Mouse (Mus musculus): ENCODE data around the gene Tcf7l1. TPM values are rescaled to one million over a fixed set of nuclear protein-coding genes. Genes with fewer than 3 reads are reported as not detected.
A peak's percentile ranks its signal among the peaks of the same experiment; 100 is the strongest.

Tcf7l1 gene
- polyA plus RNA-seq, 1 experiment from 2014 or later, result 14.6 TPM

DNA sequence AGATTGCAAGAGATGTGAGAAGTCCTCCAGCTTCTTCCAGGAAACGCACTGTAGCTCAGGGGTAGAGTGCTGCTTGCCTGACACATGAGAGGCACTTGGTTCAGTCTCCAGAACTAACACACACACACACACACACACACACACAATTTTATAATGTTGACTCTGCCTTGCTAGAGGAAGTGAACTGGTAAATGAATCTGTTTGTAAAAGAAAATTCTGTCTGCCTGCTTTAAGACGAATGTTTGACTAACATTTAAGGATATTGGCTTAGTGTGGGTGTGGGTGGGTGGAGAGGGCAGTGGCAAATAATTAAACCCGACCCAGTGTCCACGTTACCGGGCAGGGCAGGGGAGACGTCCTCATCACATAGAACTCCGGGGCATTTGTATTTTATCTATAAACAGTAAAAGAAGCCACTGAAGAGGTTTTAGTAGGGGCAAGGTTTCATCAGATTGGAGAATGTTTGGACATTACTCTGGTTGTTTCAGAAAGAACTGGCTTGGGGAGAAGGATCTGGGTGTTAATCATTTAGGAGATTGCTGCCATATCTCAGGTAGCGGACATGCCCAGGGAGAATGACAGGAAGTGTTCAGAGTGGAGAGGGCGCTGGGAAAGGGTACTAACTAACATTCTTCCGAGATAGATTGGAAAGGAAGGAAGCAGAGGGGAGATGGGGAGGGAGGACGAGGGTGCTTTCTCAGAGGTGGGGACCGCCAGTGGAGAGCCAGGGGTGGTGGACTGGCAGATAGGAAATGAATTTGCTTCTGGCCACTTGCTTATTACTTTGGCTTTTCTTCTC is 169.1 kb downstream of the Tcf7l1 start:
- H3K27me3 ChIP-seq (replicated peaks; ENCODE audit: control insufficient read depth, insufficient read depth, low read length), result no peaks in the 10 kb centered on the region
- ATAC-seq (replicated peaks; ENCODE audit: low FRiP score) (no peak), DNase-seq (ENCODE audit: low spot score) (no peak)
- no peaks in the 10 kb centered on the region for H3K36me3 ChIP-seq (ENCODE audit: control insufficient read depth, insufficient read depth, low read length)
- peak overlapping the region; percentile 52 for H3K27ac ChIP-seq (ENCODE audit: low read depth, low read length)
- WGBS, result 24% methylated on average over 12 of the region's 12 CpGs
- 0 out of 2 replicates have a peak overlapping the region, but pooled peaks have one; percentile 8 for H3K4me3 ChIP-seq (ENCODE audit: low read depth, low read length)
- H3K4me1 ChIP-seq (replicated peaks; ENCODE audit: control insufficient read depth, insufficient read depth, low read length), result peaks cover 24% of the 10 kb centered on the region
- H3K9me3 ChIP-seq (ENCODE audit: control insufficient read depth, low read length), result no peaks in the 10 kb centered on the region
- H3K4me2 ChIP-seq, result peak overlapping the region; percentile 46
- no peak overlapping the region for H3K9ac ChIP-seq (ENCODE audit: low read depth, low read length)

DNA sequence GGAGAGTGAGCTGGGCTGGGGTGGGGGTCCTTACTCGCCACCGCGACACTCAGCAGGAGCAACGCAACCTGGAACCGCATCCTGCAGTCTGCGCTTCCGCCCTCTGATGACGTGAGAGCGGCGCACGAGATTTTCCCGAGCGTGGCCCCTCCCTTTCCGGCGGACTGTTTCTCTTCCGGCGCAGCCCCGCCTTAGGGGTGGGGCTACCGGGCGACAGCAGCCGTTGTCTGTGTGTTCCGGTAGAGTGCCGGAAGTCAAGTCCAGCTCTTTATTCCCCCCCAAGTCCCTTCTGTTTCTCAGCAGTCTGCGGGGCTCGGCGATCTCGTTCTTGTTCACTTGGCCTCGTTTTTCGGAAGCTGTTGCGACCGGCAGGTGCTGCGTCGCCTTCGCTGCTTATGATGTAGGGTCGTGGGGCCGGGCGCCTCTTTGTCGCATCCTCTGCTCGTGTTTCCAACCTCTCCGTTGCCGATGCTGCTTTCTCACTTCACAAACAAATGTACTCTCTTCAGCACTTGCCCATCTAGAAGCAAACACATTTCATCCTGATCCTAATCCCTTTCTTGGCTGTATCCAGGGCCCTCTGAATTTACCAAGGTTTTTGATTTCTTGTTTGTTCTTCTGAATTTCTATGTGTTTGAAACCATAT is 172.3 kb downstream of the Tcf7l1 start, which contains the start of gene Tgoln1:
Gene Tgoln1 (minus strand): TSS at position 358 of the 646 bp plus-strand sequence.
- H3K4me3 ChIP-seq (ENCODE audit: low read depth, low read length), result peak within 1 kb of the TSS; percentile 90
- DNase-seq (ENCODE audit: low spot score) (peak; percentile 92), ATAC-seq (replicated peaks; ENCODE audit: low FRiP score) (peak; percentile 93)
- H3K4me2 ChIP-seq, result peak within 1 kb of the TSS; percentile 97
- H3K9ac ChIP-seq (ENCODE audit: low read depth, low read length), result peak within 1 kb of the TSS; percentile 80
- H3K36me3 ChIP-seq (ENCODE audit: control insufficient read depth, insufficient read depth, low read length), result peaks cover 6% of the 10 kb centered on the region
- no peaks in the 10 kb centered on the region for H3K9me3 ChIP-seq (ENCODE audit: control insufficient read depth, low read length)
- H3K4me1 ChIP-seq (replicated peaks; ENCODE audit: control insufficient read depth, insufficient read depth, low read length), result peaks cover 30% of the 10 kb centered on the region
- WGBS, result under 1% methylated on average over 41 of the region's 41 CpGs
- peak within 1 kb of the TSS; percentile 66 for H3K27ac ChIP-seq (ENCODE audit: low read depth, low read length)
- no peaks in the 10 kb centered on the region for H3K27me3 ChIP-seq (replicated peaks; ENCODE audit: control insufficient read depth, insufficient read depth, low read length)

DNA sequence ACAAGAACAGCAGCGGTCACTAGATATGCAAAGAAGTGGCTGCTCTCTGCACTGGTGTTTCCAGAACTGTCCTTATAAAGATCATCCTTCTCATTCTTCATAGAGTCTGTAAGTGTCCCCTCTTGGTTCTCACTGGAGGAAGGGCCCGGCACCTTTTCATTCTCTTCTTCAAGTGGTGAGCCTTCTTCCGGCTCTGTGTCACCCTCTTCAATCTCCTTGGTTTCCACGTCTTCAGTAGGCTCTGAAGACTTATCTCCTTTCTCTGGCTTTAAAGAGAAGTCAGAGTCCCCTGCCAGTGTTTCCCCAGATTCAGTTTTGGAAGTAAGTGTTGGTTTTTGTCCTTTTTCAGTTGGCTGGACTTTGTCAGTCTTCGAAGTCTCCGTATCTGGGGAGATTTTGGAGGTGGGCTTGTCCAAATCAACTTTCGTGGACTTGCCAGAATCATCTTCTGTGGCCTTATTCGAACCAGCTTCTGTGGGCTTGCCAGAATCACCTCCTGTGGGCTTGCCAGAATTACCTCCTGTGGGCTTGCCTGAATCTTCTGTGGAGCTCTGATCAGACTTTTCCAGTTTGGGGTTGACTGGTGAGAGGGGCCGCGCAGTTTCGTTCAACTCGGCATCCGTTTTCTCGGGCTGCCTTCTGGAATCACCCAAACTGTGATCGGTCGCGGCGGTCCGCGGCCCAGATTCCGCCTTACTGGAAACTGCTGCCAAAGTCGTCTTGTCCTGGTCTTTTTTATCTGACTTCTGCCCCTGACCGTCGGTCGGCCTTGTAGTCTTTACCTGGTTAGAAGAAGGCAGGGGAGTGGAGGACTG is 173.3 kb downstream of the Tcf7l1 start:
- Histone ChIP-seq H3K27me3 (replicated peaks; ENCODE audit: control insufficient read depth, insufficient read depth, low read length) (no peaks in the 10 kb centered on the region), H3K9me3 (ENCODE audit: control insufficient read depth, low read length) (no peaks in the 10 kb centered on the region), H3K36me3 (ENCODE audit: control insufficient read depth, insufficient read depth, low read length) (peaks cover 8% of the 10 kb centered on the region), H3K4me3 (ENCODE audit: low read depth, low read length) (peak overlapping the region; percentile 90), H3K4me2 (peak overlapping the region; percentile 97), H3K4me1 (replicated peaks; ENCODE audit: control insufficient read depth, insufficient read depth, low read length) (peaks cover 26% of the 10 kb centered on the region), H3K9ac (ENCODE audit: low read depth, low read length) (peak overlapping the region; percentile 78), H3K27ac (ENCODE audit: low read depth, low read length) (no peak overlapping the region)
- no peak for ATAC-seq (replicated peaks; ENCODE audit: low FRiP score)
- DNase-seq (ENCODE audit: low spot score), result no peak
- WGBS, result 16% methylated on average over 25 of the region's 25 CpGs

DNA sequence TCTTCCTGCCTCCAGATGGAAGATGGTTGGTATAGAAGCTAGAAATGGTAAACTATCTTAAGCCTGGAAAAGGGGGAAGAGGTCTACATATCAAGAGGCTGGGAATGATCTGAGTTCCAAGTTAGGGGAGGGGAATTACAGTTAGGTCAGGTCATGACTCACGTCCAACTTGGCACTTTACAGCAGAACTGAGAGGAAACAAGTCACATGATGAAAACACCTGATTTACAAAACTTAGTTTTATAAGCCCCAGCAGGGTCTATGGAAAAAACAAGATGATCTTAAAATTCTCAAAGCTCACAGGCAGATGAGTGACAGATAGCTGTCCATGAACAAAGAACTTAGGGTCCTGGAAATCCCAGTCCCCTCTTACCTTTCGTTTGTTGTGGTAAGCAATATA is 173.9 kb downstream of the Tcf7l1 start:
- peak overlapping the region; percentile 78 for H3K9ac ChIP-seq (ENCODE audit: low read depth, low read length)
- 46% methylated on average over 2 of the region's 2 CpGs for WGBS

DNA sequence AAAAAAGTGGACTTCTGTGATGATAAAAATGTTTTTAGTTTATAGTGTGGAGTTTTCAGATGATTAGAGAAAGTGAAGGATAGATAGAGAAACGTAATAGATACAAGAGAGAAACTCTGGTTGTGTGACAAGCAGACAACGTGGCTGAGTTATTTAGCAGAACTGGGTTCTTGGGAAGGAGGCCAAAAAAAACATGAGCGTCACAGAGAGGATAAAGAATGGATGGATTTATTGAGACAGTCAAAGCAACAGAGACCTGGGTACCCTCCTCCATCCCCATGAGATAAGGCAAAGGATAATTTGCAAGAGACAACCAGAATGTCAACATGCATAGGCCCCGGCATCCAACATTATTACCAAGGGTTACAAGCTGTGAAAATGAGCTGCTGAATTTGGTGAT is 178.8 kb downstream of the Tcf7l1 start:
- no peak for ATAC-seq (replicated peaks; ENCODE audit: low FRiP score)
- WGBS, result 81% methylated on average over 4 of the region's 4 CpGs
- no peak overlapping the region for H3K4me3 ChIP-seq (ENCODE audit: low read depth, low read length)
- DNase-seq (ENCODE audit: low spot score), result no peak
- peaks cover 9% of the 10 kb centered on the region for H3K4me1 ChIP-seq (replicated peaks; ENCODE audit: control insufficient read depth, insufficient read depth, low read length)
- H3K4me2 ChIP-seq, result no peak overlapping the region
- no peak overlapping the region for H3K27ac ChIP-seq (ENCODE audit: low read depth, low read length)
- H3K36me3 ChIP-seq (ENCODE audit: control insufficient read depth, insufficient read depth, low read length), result peaks cover 10% of the 10 kb centered on the region
- H3K27me3 ChIP-seq (replicated peaks; ENCODE audit: control insufficient read depth, insufficient read depth, low read length), result no peaks in the 10 kb centered on the region
- H3K9ac ChIP-seq (ENCODE audit: low read depth, low read length), result no peak overlapping the region
- H3K9me3 ChIP-seq (ENCODE audit: control insufficient read depth, low read length), result no peaks in the 10 kb centered on the region

More for the DNA sequence above, 173.9 kb downstream of the Tcf7l1 start:
- Histone ChIP-seq H3K9me3 (ENCODE audit: control insufficient read depth, low read length) (no peaks in the 10 kb centered on the region), H3K36me3 (ENCODE audit: control insufficient read depth, insufficient read depth, low read length) (peaks cover 8% of the 10 kb centered on the region), H3K4me3 (ENCODE audit: low read depth, low read length) (peak overlapping the region; percentile 90), H3K27ac (ENCODE audit: low read depth, low read length) (no peak overlapping the region), H3K4me2 (peak overlapping the region; percentile 97), H3K4me1 (replicated peaks; ENCODE audit: control insufficient read depth, insufficient read depth, low read length) (peaks cover 25% of the 10 kb centered on the region), H3K27me3 (replicated peaks; ENCODE audit: control insufficient read depth, insufficient read depth, low read length) (no peaks in the 10 kb centered on the region)
- no peak for DNase-seq (ENCODE audit: low spot score)
- ATAC-seq (replicated peaks; ENCODE audit: low FRiP score), result no peak

DNA sequence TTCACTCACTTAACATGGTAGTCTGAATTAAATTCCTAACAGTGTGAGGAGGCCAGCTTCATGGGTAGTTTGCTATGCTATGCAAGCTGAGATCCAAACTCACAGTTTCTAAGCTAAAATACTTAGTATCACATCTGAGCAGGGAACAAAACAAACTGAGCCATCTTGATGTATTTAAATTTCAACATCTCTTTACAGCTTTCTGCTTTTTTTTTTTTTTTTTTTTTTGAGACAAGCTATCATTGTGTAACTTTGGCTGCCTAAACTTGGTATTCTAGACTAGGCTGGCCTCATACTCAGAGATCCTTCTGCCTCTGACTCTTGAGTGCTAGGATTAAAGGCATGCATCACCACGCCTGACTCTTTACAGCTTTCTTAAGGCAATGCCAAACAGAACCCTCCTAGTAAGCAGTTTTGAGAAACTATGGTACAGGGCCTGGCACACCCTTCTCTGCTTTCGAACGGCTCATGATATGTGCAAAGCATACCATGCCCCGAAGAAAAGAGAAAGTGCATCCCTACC is 180.3 kb downstream of the Tcf7l1 start:
- DNase-seq (ENCODE audit: low spot score), result no peak
- Histone ChIP-seq H3K9ac (ENCODE audit: low read depth, low read length) (no peak overlapping the region), H3K27me3 (replicated peaks; ENCODE audit: control insufficient read depth, insufficient read depth, low read length) (no peaks in the 10 kb centered on the region), H3K4me2 (no peak overlapping the region), H3K27ac (ENCODE audit: low read depth, low read length) (no peak overlapping the region), H3K4me3 (ENCODE audit: low read depth, low read length) (no peak overlapping the region), H3K36me3 (ENCODE audit: control insufficient read depth, insufficient read depth, low read length) (peaks cover 10% of the 10 kb centered on the region), H3K9me3 (ENCODE audit: control insufficient read depth, low read length) (no peaks in the 10 kb centered on the region), H3K4me1 (replicated peaks; ENCODE audit: control insufficient read depth, insufficient read depth, low read length) (no peaks in the 10 kb centered on the region; the same call in 1 of the 2 replicates)
- ATAC-seq (replicated peaks; ENCODE audit: low FRiP score), result no peak
- WGBS, result 83% methylated on average over 4 of the region's 4 CpGs

DNA sequence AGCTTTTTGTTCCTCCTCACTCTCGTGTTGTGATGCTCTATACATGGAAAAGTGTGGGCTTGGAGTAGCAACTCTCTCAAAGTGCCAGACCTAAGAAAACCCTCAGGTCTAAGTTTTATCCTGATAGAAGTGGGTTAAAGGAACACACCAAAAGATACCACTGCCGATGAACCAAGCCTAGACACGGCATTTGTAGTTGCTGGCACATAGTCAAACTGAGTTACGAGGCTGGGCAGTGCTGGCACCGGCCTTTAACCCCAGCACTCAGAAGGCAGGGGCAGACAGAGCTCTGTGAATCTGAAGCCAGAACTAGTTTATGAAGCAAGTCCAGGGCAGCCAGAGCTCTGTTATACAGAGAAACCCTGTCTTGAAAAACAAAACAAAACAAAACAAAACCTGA is 181.4 kb downstream of the Tcf7l1 start:
- ATAC-seq (replicated peaks; ENCODE audit: low FRiP score) (no peak), DNase-seq (ENCODE audit: low spot score) (no peak)
- peaks cover 6% of the 10 kb centered on the region; the same call in 1 of the 2 replicates for H3K36me3 ChIP-seq (ENCODE audit: control insufficient read depth, insufficient read depth, low read length)
- H3K4me2 ChIP-seq, result no peak overlapping the region
- H3K27me3 ChIP-seq (replicated peaks; ENCODE audit: control insufficient read depth, insufficient read depth, low read length), result no peaks in the 10 kb centered on the region
- no peak overlapping the region for H3K27ac ChIP-seq (ENCODE audit: low read depth, low read length)
- no peak overlapping the region for H3K4me3 ChIP-seq (ENCODE audit: low read depth, low read length)
- 91% methylated on average over 5 of the region's 5 CpGs for WGBS
- no peak overlapping the region for H3K9ac ChIP-seq (ENCODE audit: low read depth, low read length)
- no peaks in the 10 kb centered on the region for H3K9me3 ChIP-seq (ENCODE audit: control insufficient read depth, low read length)
- H3K4me1 ChIP-seq (replicated peaks; ENCODE audit: control insufficient read depth, insufficient read depth, low read length), result no peaks in the 10 kb centered on the region

DNA sequence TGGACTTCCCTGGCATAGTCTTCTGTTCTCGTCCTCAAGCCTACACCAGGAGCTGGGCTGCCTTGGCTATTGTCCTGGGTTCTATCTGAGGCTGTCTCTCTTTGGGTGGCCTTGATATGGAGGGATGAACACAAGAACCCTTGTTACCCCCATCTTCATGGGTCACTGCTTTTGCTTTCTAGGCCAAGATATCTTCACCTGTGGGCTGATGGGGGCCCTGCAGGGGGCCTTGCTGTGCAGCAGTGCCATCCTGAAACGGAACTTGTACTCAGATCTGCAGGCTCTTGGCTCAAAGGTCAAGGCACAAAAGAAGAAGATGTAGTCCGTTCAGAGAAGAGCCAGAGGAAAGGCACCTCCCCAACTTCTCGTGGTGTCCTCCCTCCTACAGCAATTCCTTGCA is 182.0 kb downstream of the Tcf7l1 start:
- ATAC-seq (replicated peaks; ENCODE audit: low FRiP score), result no peak
- WGBS, result 83% methylated on average over 4 of the region's 4 CpGs
- Histone ChIP-seq H3K9ac (ENCODE audit: low read depth, low read length) (no peak overlapping the region), H3K27ac (ENCODE audit: low read depth, low read length) (no peak overlapping the region), H3K36me3 (ENCODE audit: control insufficient read depth, insufficient read depth, low read length) (peaks cover 6% of the 10 kb centered on the region; the same call in 1 of the 2 replicates), H3K27me3 (replicated peaks; ENCODE audit: control insufficient read depth, insufficient read depth, low read length) (no peaks in the 10 kb centered on the region), H3K4me3 (ENCODE audit: low read depth, low read length) (no peak overlapping the region), H3K9me3 (ENCODE audit: control insufficient read depth, low read length) (no peaks in the 10 kb centered on the region), H3K4me2 (no peak overlapping the region), H3K4me1 (replicated peaks; ENCODE audit: control insufficient read depth, insufficient read depth, low read length) (no peaks in the 10 kb centered on the region)
- no peak for DNase-seq (ENCODE audit: low spot score)

Data from liver, embryonic 11.5 days (tissue).